Mouse (Mus musculus) CD8-positive naive resting alpha-beta T cell, adult 2 months (primary cell): ENCODE data around the gene Ceacam18.
"Not testable (repeated sequence)": the region's sequence is repeated elsewhere in the genome, so short reads cannot be mapped to it uniquely, and the experiment has no call there.

ENCODE experiments used
- DNase-seq, 2 experiments: peaks; one replicate each; pipeline ENCODE4 v3.0.0; 2022; ENCODE audit warnings: low read depth in 2 of 2, low spot score in 2 of 2

Ceacam18 gene

GRCm38 (mm10) chr7:43667221-43667620 lies 32.7 kb downstream of the Ceacam18 start:
- not testable (repeated sequence) for DNase-seq

- peak; percentile 25 to 40 for DNase-seq
These were observed 34.1 kb downstream of the Ceacam18 start for GRCm38 (mm10) chr7:43668582-43668981.

DNA sequence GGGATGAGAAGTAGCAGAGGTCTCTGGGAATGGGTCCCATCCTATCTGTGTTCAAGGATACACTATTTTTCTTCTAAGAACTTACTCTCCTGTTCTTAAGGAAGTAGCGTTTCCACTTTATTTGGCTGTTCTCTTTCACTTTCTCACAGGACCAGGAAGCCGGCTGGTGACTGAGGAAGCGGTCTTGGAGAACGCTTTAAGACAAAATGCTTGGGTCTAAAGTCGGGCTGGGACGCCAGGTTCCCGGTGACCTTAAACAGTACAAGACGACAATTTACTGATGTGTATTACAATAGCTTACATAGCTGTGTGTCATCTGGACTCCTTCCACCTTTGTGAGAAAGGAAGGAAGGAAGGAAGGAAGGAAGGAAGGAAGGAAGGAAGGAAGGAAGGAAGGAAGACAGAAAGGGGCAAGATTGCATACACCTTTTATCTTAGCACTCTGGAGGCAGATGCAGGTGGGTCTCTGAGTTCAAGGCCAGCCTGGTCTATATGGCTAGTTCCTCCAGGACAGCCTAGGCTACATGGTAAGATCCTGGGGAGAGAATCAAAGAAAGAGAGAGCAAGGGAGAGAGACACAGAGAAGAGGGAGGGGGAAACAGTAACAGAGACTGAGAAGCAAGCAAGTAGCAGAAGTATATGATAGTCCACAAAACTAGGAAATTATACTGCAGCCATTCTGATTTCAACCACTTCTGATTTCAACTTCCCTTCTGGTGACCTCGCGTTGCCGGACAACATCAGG lies 36.7 kb downstream of the Ceacam18 start:
- DNase-seq: no peak

DNA sequence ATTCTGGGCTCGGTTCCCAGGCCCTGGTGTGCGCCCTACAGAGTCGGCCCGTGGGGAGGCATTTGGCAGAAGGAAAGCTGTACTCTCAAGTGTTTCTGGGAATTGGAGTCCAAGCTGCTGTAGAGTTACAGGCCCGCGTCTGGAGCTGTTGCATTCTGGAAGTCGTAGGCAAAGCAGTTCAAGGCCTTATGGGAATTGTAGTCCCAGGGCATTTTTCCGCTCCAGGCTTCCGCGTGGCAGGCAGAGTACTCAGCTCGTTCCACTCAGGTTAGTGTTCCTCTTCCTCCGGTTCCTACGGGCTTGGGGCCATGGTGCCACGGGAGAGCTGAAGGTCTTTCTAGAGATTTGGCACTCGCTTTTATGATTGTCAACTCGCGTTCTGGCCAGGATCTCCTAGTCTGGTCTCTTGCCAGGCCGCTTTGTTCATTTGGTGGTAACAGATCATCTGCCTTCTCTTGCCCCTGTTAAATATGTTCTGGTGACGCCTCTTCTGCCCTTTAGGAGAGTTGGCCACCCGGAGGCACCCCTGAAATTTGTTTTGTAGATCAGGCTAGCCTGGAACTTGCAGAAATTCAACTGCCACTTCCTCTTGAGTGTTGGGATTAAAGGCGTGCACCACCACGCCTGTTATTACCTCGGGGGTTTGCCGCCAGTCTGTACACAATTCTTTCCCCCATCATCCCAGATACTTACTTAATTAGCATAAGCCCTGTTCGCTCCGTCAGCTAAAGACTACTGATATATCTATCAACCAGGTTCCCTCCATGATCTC lies 37.5 kb downstream of the Ceacam18 start, which contains the start of gene Ctu1:
TSS of gene Ctu1 (plus strand) at position 208 of the 772 bp plus-strand sequence.
- peak; percentile 70 to 80 for DNase-seq

GRCm38 (mm10) chr7:43672581-43673260 lies 38.2 kb downstream of the Ceacam18 start:
- no peak for DNase-seq

DNA sequence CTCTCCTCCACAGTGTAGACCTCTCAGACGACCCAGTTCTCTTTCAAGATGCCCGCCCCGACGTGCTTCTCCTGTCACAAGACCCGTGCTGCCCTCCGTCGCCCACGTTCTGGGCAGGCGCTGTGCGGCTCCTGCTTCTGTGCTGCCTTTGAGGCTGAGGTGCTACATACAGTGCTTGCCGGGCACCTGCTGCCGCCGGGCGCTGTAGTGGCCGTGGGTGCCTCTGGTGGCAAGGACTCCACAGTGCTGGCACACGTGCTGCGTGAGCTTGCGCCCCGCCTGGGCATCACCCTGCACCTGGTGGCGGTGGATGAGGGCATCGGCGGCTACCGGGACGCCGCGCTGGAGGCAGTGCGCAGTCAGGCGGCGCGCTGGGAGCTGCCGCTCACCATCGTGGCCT lies 40.6 kb downstream of the Ceacam18 start:
- DNase-seq: no peak

- DNase-seq: peak; percentile 12 to 15
These were observed 44.0 kb downstream of the Ceacam18 start for GRCm38 (mm10) chr7:43678517-43678916.

GRCm38 (mm10) chr7:43680960-43681359 lies 46.5 kb downstream of the Ceacam18 start:
- peak; percentile 39 to 51 for DNase-seq

GRCm38 (mm10) chr7:43682511-43682910 lies 48.0 kb downstream of the Ceacam18 start:
- DNase-seq: not testable (repeated sequence)

DNA sequence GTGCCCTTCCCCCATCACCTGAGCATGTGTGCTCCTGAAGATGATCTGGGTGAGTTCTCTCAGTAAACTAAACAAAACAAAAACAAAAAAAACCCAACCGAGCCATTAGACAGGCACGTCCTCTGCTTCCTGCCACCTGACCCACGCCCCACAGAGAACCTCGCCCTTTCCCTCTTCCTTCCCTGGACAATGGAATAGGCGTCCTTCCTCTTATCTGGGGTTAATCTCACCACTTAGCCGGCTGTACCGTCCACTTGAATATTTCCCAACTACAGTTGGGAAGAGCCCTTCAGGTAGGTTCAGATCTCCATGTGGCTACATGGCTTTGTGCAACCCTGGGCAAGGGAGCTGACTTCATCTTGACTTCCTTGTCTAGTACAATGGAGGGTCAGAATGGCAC lies 50.6 kb downstream of the Ceacam18 start:
- no peak for DNase-seq

DNA sequence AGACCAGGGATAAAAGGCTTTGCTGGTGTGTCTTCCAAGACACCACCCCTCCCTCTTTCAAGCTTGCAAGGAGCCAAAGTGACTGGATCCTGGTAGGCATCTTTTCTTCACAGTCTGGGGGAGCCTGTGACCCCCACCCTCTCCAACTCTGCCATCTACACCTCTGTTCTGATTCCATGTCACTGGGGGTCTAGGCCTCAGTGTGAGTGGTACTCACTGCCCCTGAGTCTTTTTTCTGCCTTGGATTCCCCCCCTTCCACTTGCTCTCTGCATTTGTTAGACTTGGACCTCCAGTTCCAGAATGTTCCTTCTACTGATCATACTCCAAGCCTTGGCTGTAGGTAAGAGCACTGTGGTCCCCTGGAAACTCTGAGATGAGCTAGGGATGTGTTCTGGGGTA lies 55.6 kb downstream of the Ceacam18 start, which contains the start of gene Klk14:
TSS of gene Klk14 (plus strand) at position 301 of the 400 bp plus-strand sequence.
- DNase-seq: no peak
